In genomic region chr6:119417354-119417753, GRCm38 (mm10) we compare ENCODE assay signal across 8 mouse cellular contexts. TPM values are rescaled to one million over a fixed set of nuclear protein-coding genes. Genes with fewer than 3 reads are reported as not detected.
DNase-seq lines count a peak whose midpoint lies in the region; ATAC-seq and TF ChIP-seq lines count a peak whose summit lies in the region.

TSS of gene Adipor2 (minus strand) at chr6:119417704.

- H3K4me1 ChIP-seq in G1E (ENCODE audit: insufficient read depth, low read depth, low read length) = peaks cover 5% of the 10 kb centered on the region
- H3K4me1 ChIP-seq in brown adipose tissue, adult 24 weeks (ENCODE audit: control insufficient read depth, insufficient read depth, insufficient read length, low read length) = peaks cover 16% of the 10 kb centered on the region
- peaks cover 9% of the 10 kb centered on the region for H3K4me1 ChIP-seq in hindbrain, embryonic 13.5 days (replicated peaks)

- H3K27me3 ChIP-seq in G1E (ENCODE audit: insufficient read depth, low read length) = peaks cover 23% of the 10 kb centered on the region
- no peaks in the 10 kb centered on the region for H3K27me3 ChIP-seq in hindbrain, embryonic 13.5 days

- peak within 1 kb of the TSS; percentile 34 for H3K4me2 ChIP-seq in hindbrain, embryonic 13.5 days

- 4% methylated on average over 12 of the region's 12 CpGs for WGBS in hindbrain, embryonic 13.5 days

- ATAC-seq in G1E (ENCODE audit: extremely low read depth, insufficient number of reproducible peaks, low FRiP score, poor library complexity, severe bottlenecking) = no peak
- no peak for ATAC-seq in hindbrain, embryonic 13.5 days (ENCODE audit: low FRiP score)

- no peaks in the 10 kb centered on the region for H3K9me3 ChIP-seq in G1E (replicated peaks)
- no peaks in the 10 kb centered on the region for H3K9me3 ChIP-seq in hindbrain, embryonic 13.5 days

- no peak within 1 kb of the TSS for H3K9ac ChIP-seq in hindbrain, embryonic 13.5 days

- no peaks in the 10 kb centered on the region for H3K36me3 ChIP-seq in G1E (replicated peaks)
- no peaks in the 10 kb centered on the region for H3K36me3 ChIP-seq in hindbrain, embryonic 13.5 days

- no peak for DNase-seq in G1E (ENCODE audit: low spot score)
- DNase-seq in gastrocnemius, adult 18-20 months (ENCODE audit: low spot score) = peak; percentile 76
- DNase-seq in left cerebral cortex, adult 11 months (ENCODE audit: low spot score) = peak; percentile 18
- peak; percentile 84 for DNase-seq in lung, postnatal 25 days (ENCODE audit: low spot score)
- peak; percentile 65 for DNase-seq in skeletal muscle tissue, adult 2 months (ENCODE audit: low read depth, low spot score)
- DNase-seq in T-cell, adult 2 months (ENCODE audit: low spot score) = no peak

- TF ChIP-seq CTCF in G1E (IDR thresholded peaks at IDR 0.05; ENCODE audit: low read depth, low read length) = no peak

- H3K27ac ChIP-seq in brown adipose tissue, adult 24 weeks (replicated peaks; ENCODE audit: low read depth, low read length) = peak within 1 kb of the TSS; percentile 100
- no peak within 1 kb of the TSS for H3K27ac ChIP-seq in hindbrain, embryonic 13.5 days

- no peak within 1 kb of the TSS for H3K4me3 ChIP-seq in G1E (ENCODE audit: low read depth, low read length)
- peak within 1 kb of the TSS; percentile 81 for H3K4me3 ChIP-seq in brown adipose tissue, adult 24 weeks (ENCODE audit: insufficient read depth, low read depth, low read length)
- H3K4me3 ChIP-seq in hindbrain, embryonic 13.5 days = no peak within 1 kb of the TSS

RNA-seq across cellular contexts. Expression of gene Adipor2, which starts in this region (rescaled TPM):
- total RNA-seq in G1E (2014; fragmentation: Nextera tagmentation) = 91.1 and 97.8 TPM in 2 replicates
- total RNA-seq in G1E (2017) = 128 and 129 TPM in 2 replicates
- polyA plus RNA-seq in G1E (2012) = 28.2 and 28.5 TPM in 2 replicates
- 370 and 390 TPM in 2 replicates for polyA plus RNA-seq in brown adipose tissue, adult 24 weeks (2012; ENCODE audit: insufficient read depth, insufficient read length, missing spikeins)
- total RNA-seq in gastrocnemius, adult 18-20 months (2021) = 10 to 100 TPM; 89.2 to 93.1 TPM
- polyA plus RNA-seq in hindbrain, embryonic 13.5 days (2015; fragmentation: Nextera tagmentation; extraction: Ambion mirVana) = 38.0 and 44.1 TPM in 2 replicates

Comparison
In these comparisons a context has a peak if more than half of its experiments do, and no peak if none do; other contexts are left out.
1. DNase-seq: peak in gastrocnemius, adult 18-20 months (single experiment), left cerebral cortex, adult 11 months (single experiment), lung, postnatal 25 days (single experiment) and skeletal muscle tissue, adult 2 months (single experiment); none in G1E (single experiment) and T-cell, adult 2 months (single experiment).